Mouse (Mus musculus): ENCODE results near the gene Kcnk18. TPM values are rescaled to one million over a fixed set of nuclear protein-coding genes. Genes with fewer than 3 reads are reported as not detected.
A peak's percentile ranks its signal among the peaks of the same experiment; 100 is the strongest.

The Kcnk18 gene
- polyA plus RNA-seq, 1 experiment from 2014 or later = not detected

DNA sequence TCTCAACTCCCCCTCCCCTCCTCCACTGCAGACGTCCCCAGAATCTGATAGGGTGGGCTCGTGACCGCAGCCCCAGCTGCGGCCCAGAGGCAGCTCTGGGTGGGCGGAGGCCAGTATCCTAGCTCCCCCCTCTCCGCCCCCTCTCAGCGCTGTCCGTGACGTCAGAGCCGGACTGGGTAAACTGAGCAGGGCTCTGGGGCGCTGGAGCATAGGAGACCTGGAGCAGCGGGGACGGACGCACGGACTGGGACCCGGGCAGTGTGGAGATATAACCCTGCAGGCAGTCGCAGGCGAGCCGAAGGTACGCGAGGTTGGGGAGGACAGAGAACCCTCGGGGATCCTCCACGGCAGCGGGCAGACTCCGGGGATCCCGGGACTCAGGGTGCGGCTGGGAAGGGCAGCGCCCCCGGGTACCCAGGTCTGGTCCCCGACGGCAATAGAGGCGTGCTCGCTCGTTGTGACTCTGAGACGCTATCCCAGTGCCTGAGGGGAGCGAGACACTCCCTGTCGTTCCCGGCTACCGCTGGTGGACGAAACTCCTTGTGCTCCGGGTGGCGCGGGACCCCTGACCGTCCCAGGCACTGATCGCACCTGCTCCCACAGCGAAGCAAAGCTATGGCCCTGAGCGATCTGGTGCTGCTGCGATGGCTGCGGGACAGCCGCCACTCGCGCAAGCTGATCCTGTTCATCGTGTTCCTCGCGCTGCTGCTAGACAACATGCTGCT lies 41.9 kb downstream of the Kcnk18 start, which contains the start of gene Slc18a2:
TSS of gene Slc18a2 (plus strand) at position 179 of the 725 bp plus-strand sequence.
- DNase-seq (ENCODE audit: low spot score) (peak; percentile 70), ATAC-seq (ENCODE audit: insufficient read depth, low FRiP score, low TSS enrichment) (peak; percentile 86)
- WGBS = under 1% methylated on average over 55 of the region's 55 CpGs
- Histone ChIP-seq H3K36me3 (ENCODE audit: control insufficient read depth, insufficient read depth, low read length) (no peaks in the 10 kb centered on the region), H3K4me1 (ENCODE audit: control insufficient read depth, insufficient read depth, low read length) (peaks cover 10% of the 10 kb centered on the region), H3K9ac (ENCODE audit: low read length) (peak within 1 kb of the TSS; percentile 52), H3K27ac (ENCODE audit: low read depth, low read length) (no peak within 1 kb of the TSS), H3K4me2 (ENCODE audit: low read depth) (peak within 1 kb of the TSS; percentile 78), H3K4me3 (ENCODE audit: low read depth, low read length) (peak within 1 kb of the TSS; percentile 41), H3K9me3 (ENCODE audit: control insufficient read depth, low read length) (no peaks in the 10 kb centered on the region), H3K27me3 (ENCODE audit: control insufficient read depth, insufficient read depth, low read length) (peaks cover 7% of the 10 kb centered on the region)

DNA sequence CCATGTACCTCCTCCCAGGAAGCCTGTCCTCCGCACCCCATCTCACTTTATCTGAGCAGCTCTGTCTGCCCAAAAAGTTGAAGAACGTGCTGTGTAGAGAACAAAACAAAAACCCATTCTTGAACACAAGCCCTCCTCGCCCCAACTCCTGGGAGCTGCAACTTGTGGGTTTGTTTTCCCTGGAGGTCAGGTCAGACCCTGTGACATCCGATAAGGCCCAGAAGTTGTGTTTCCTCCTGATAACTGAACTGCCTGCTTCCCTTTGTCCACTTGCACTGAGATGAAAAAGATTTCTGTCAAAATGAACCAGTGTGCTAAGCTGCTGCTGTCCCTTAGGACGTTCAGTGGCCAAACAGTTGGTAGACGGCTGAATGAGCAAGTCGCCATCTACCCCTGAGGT lies 42.6 kb downstream of the Kcnk18 start:
- H3K27ac ChIP-seq (ENCODE audit: low read depth, low read length) = no peak overlapping the region
- no peak for DNase-seq (ENCODE audit: low spot score)

DNA sequence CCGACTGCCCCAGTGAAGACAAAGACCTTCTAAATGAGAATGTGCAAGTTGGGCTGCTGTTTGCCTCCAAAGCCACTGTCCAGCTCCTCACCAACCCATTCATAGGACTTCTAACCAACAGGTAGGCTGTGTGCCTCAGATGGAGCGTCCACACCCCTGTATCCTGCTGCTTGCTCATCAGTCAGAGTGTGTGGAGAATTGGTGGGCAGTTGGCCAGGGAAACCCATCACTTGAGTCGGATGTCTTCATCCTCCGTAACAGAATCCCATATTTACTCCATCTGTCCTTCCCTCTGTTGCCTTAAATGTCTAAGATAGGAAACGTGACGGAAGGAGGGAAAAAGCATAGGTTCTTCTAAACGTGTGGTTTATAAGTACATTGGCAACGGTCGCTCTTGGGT lies 44.2 kb downstream of the Kcnk18 start:
- Histone ChIP-seq H3K36me3 (ENCODE audit: control insufficient read depth, insufficient read depth, low read length) (no peaks in the 10 kb centered on the region), H3K27ac (ENCODE audit: low read depth, low read length) (no peak overlapping the region), H3K4me3 (ENCODE audit: low read depth, low read length) (no peak overlapping the region), H3K4me2 (ENCODE audit: low read depth) (no peak overlapping the region), H3K9me3 (ENCODE audit: control insufficient read depth, low read length) (no peaks in the 10 kb centered on the region), H3K4me1 (ENCODE audit: control insufficient read depth, insufficient read depth, low read length) (peaks cover 13% of the 10 kb centered on the region), H3K27me3 (ENCODE audit: control insufficient read depth, insufficient read depth, low read length) (peaks cover 7% of the 10 kb centered on the region), H3K9ac (ENCODE audit: low read length) (no peak overlapping the region)
- DNase-seq (ENCODE audit: low spot score) = no peak
- ATAC-seq (ENCODE audit: insufficient read depth, low FRiP score, low TSS enrichment) = no peak
- WGBS = 87% methylated on average over 9 of the region's 9 CpGs

More for the DNA sequence above, 42.6 kb downstream of the Kcnk18 start:
- Histone ChIP-seq H3K4me3 (ENCODE audit: low read depth, low read length) (peak overlapping the region; percentile 41; the same call in 1 of the 2 replicates), H3K9ac (ENCODE audit: low read length) (no peak overlapping the region; the same call in 1 of the 2 replicates), H3K9me3 (ENCODE audit: control insufficient read depth, low read length) (no peaks in the 10 kb centered on the region), H3K4me2 (ENCODE audit: low read depth) (peak overlapping the region; percentile 78), H3K4me1 (ENCODE audit: control insufficient read depth, insufficient read depth, low read length) (peaks cover 13% of the 10 kb centered on the region), H3K36me3 (ENCODE audit: control insufficient read depth, insufficient read depth, low read length) (no peaks in the 10 kb centered on the region), H3K27me3 (ENCODE audit: control insufficient read depth, insufficient read depth, low read length) (peaks cover 7% of the 10 kb centered on the region)
- no peak for ATAC-seq (ENCODE audit: insufficient read depth, low FRiP score, low TSS enrichment)
- WGBS = 52% methylated on average over 7 of the region's 7 CpGs

DNA sequence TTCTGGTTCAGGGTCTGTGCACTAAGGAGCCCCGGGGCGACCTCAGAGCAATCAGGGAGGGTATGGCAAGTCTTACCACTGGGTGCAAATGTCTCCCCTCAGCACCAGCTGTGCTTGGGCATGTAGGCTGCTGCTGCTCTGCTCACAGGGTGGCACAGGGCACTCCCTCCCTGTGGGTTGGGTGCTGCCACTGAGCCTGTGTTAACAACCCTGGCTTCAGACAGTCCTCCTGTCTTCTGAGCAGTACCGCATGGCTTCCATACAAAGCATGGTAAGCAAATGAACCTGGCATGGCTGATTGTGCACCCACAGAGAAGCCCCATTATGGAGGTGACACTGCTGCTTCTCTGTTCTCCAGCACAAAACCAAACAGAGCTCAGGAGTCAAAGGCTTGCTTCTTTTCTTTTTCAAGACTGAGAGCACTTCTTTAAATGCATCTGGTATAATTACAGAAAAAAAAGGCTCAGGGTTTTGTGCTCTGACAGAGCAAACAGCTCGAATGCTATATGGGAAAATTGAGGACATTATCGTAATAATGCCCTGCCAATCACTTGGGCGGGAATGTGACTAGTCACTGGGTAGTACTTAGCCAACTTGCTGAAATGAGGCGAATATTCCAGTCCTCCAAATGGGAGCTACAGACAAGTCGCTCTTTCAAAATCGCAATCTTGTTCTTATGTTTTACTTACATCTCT lies 46.0 kb downstream of the Kcnk18 start:
- ATAC-seq (ENCODE audit: insufficient read depth, low FRiP score, low TSS enrichment) (no peak), DNase-seq (ENCODE audit: low spot score) (no peak)
- Histone ChIP-seq H3K36me3 (ENCODE audit: control insufficient read depth, insufficient read depth, low read length) (no peaks in the 10 kb centered on the region), H3K4me3 (ENCODE audit: low read depth, low read length) (no peak overlapping the region), H3K27me3 (ENCODE audit: control insufficient read depth, insufficient read depth, low read length) (peaks cover 7% of the 10 kb centered on the region), H3K4me2 (ENCODE audit: low read depth) (no peak overlapping the region), H3K27ac (ENCODE audit: low read depth, low read length) (no peak overlapping the region), H3K4me1 (ENCODE audit: control insufficient read depth, insufficient read depth, low read length) (peaks cover 13% of the 10 kb centered on the region), H3K9ac (ENCODE audit: low read length) (no peak overlapping the region), H3K9me3 (ENCODE audit: control insufficient read depth, low read length) (no peaks in the 10 kb centered on the region)
- WGBS = 65% methylated on average over 9 of the region's 9 CpGs

DNA sequence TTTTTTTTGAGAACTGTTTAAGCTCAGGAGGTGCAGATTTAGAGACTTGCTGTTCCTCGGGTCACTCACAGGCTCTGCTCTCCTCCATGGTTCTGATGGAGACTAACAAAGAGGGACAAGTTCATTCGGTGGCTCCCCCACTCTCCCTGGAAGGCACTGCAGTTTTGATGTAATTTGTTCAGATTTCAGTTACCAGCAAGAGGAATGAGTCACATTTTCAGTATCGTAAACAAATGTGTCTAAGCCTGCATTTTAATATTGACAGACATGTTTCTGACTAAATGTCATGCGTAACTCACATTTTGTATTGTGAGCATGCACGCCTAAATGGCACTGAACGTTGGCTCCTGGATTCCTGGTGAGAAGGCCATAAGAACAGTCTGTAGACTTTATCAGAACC lies 46.9 kb downstream of the Kcnk18 start:
- no peak overlapping the region for H3K4me2 ChIP-seq (ENCODE audit: low read depth)
- H3K27me3 ChIP-seq (ENCODE audit: control insufficient read depth, insufficient read depth, low read length) = peaks cover 7% of the 10 kb centered on the region
- no peaks in the 10 kb centered on the region for H3K36me3 ChIP-seq (ENCODE audit: control insufficient read depth, insufficient read depth, low read length)
- WGBS = 67% methylated on average over 6 of the region's 6 CpGs
- DNase-seq (ENCODE audit: low spot score) (no peak), ATAC-seq (ENCODE audit: insufficient read depth, low FRiP score, low TSS enrichment) (no peak)
- no peak overlapping the region for H3K27ac ChIP-seq (ENCODE audit: low read depth, low read length)
- no peaks in the 10 kb centered on the region for H3K9me3 ChIP-seq (ENCODE audit: control insufficient read depth, low read length)
- no peak overlapping the region for H3K9ac ChIP-seq (ENCODE audit: low read length)
- H3K4me3 ChIP-seq (ENCODE audit: low read depth, low read length) = no peak overlapping the region
- H3K4me1 ChIP-seq (ENCODE audit: control insufficient read depth, insufficient read depth, low read length) = peaks cover 6% of the 10 kb centered on the region

DNA sequence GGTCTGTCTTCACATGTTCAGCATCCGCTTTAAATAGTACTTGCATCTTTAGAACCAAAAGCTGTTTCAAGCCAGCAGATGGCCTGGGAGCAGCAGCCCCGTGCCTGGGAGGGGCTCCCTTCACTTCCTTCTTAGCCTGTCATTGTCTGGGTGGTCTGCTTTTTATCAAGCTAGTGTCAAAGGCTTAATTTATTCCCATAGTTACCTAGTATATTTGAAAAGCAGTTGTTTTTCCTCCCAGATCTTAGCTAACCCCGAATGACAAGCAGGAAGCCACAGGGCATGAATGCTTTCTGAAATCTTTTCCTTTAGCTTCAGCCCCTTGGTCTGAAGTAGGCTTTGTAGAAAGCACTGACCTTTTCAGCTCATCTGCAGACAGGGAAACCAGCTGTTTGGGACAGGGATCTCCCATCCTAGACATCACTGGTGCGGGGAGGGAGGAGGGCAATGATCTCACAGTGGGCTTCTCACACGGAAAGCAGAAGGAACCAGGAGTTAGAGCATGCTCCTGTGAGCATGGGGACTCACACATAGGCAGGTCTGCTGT lies 48.5 kb downstream of the Kcnk18 start:
- H3K9ac ChIP-seq (ENCODE audit: low read length) = no peak overlapping the region
- WGBS = 20% methylated on average over 5 of the region's 5 CpGs
- no peak overlapping the region; the same call in 1 of the 2 replicates for H3K27ac ChIP-seq (ENCODE audit: low read depth, low read length)
- ATAC-seq (ENCODE audit: insufficient read depth, low FRiP score, low TSS enrichment) = no peak
- no peak overlapping the region for H3K4me2 ChIP-seq (ENCODE audit: low read depth)
- H3K27me3 ChIP-seq (ENCODE audit: control insufficient read depth, insufficient read depth, low read length) = no peaks in the 10 kb centered on the region
- DNase-seq (ENCODE audit: low spot score) = peak; percentile 23
- H3K36me3 ChIP-seq (ENCODE audit: control insufficient read depth, insufficient read depth, low read length) = no peaks in the 10 kb centered on the region
- H3K4me1 ChIP-seq (ENCODE audit: control insufficient read depth, insufficient read depth, low read length) = 0 out of 2 replicates have a peak, but pooled peaks cover 3% of the 10 kb centered on the region
- no peak overlapping the region for H3K4me3 ChIP-seq (ENCODE audit: low read depth, low read length)
- no peaks in the 10 kb centered on the region for H3K9me3 ChIP-seq (ENCODE audit: control insufficient read depth, low read length)

DNA sequence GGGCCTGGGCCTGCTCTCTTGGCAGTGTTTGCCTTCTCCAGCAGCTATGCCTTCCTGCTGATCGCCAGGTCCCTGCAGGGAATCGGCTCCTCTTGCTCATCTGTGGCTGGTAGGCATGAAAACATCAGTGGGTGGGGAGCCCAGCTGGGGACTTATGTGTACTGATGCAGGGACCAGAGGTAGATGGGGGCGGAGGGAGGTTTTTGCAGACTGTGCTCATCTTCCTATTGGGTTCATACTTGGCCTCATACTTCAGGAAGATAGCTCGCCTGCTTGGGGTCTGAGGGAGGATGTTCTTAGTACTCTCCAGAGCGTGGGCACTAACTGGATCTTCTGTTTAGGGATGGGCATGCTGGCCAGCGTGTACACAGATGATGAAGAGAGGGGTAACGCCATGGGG lies 54.2 kb downstream of the Kcnk18 start:
- no peak overlapping the region for H3K4me2 ChIP-seq (ENCODE audit: low read depth)
- ATAC-seq (ENCODE audit: insufficient read depth, low FRiP score, low TSS enrichment) = no peak
- no peaks in the 10 kb centered on the region for H3K27me3 ChIP-seq (ENCODE audit: control insufficient read depth, insufficient read depth, low read length)
- no peak overlapping the region for H3K9ac ChIP-seq (ENCODE audit: low read length)
- no peaks in the 10 kb centered on the region for H3K36me3 ChIP-seq (ENCODE audit: control insufficient read depth, insufficient read depth, low read length)
- H3K9me3 ChIP-seq (ENCODE audit: control insufficient read depth, low read length) = no peaks in the 10 kb centered on the region
- DNase-seq (ENCODE audit: low spot score) = no peak
- 87% methylated on average over 7 of the region's 7 CpGs for WGBS
- no peak overlapping the region for H3K4me3 ChIP-seq (ENCODE audit: low read depth, low read length)
- no peak overlapping the region for H3K27ac ChIP-seq (ENCODE audit: low read depth, low read length)
- H3K4me1 ChIP-seq (ENCODE audit: control insufficient read depth, insufficient read depth, low read length) = no peaks in the 10 kb centered on the region

DNA sequence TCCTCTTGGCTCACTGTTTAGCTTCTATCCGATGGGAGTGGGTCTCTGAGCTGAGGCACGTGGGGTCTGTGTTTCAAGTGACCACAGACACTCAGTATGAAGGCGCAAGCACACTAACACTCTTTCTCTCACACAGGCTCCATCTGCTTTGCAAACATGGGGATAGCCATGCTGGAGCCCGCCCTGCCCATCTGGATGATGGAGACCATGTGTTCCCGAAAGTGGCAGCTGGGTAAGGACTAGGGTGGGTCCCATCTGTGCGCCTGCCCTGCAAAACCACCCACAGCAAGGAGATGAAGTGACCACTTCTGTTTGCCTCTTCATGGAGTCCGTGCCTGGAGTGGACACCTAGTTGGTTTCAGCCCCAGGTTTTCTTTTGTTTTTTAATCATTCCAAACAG lies 57.3 kb downstream of the Kcnk18 start:
- Histone ChIP-seq H3K4me2 (ENCODE audit: low read depth) (no peak overlapping the region), H3K4me3 (ENCODE audit: low read depth, low read length) (no peak overlapping the region), H3K9me3 (ENCODE audit: control insufficient read depth, low read length) (no peaks in the 10 kb centered on the region), H3K4me1 (ENCODE audit: control insufficient read depth, insufficient read depth, low read length) (no peaks in the 10 kb centered on the region), H3K27ac (ENCODE audit: low read depth, low read length) (no peak overlapping the region), H3K36me3 (ENCODE audit: control insufficient read depth, insufficient read depth, low read length) (no peaks in the 10 kb centered on the region; the same call in 1 of the 2 replicates), H3K9ac (ENCODE audit: low read length) (no peak overlapping the region), H3K27me3 (ENCODE audit: control insufficient read depth, insufficient read depth, low read length) (no peaks in the 10 kb centered on the region)
- DNase-seq (ENCODE audit: low spot score) = peak; percentile 48
- WGBS = 74% methylated on average over 7 of the region's 7 CpGs
- no peak for ATAC-seq (ENCODE audit: insufficient read depth, low FRiP score, low TSS enrichment)
